Mouse (Mus musculus) bone marrow, adult 2 months (tissue): Measurements from ENCODE around the gene Chka.

Experiments
- CTCF ChIP-seq: fragments of 200-500 bp; IDR thresholded peaks from 2 replicates; pipeline ENCODE4 v1.5.1; 2011; ENCODE audit warnings: low read length, control low read depth; ENCODE audit not compliant: control insufficient read depth, insufficient read depth
- POLR2A ChIP-seq: fragments of 200-500 bp; IDR thresholded peaks from 2 replicates; pipeline ENCODE4 v1.6.1; 2011; ENCODE audit warnings: low read depth, mild to moderate bottlenecking, control low read depth, low read length, borderline replicate concordance; ENCODE audit not compliant: control insufficient read depth

DNA sequence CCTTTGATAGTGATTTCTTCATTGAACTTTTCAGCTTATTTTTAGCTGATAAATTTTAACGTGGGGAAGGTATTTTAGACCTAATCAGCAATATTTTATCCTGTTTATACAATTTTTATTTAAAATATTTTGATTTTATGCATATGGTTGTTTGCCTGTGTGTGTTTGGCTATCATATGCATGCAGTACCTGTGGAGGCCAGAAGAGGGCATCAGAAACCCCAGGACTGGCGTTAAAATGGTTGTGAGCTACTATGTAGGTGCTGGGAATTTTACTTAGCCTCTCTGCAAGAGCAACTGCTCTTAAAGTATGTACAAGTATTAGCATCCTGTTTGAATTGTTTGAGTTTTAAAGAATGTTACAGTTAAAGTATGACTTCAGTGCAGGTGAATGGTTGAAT lies 13.4 kb downstream of the Chka start:
- TF ChIP-seq CTCF (no peak), POLR2A (no peak)
